Mouse (Mus musculus): ENCODE results near the gene Lrcol1. TPM values are rescaled to one million over a fixed set of nuclear protein-coding genes. Genes with fewer than 3 reads are reported as not detected.

Gene Lrcol1
- polyA plus RNA-seq, 2 experiments, result not detected

- Histone ChIP-seq H3K4me3 (replicated peaks; ENCODE audit: low read length) (no peak overlapping the region), H3K36me3 (ENCODE audit: control insufficient read depth, insufficient read depth, low read length) (peaks cover 4% of the 10 kb centered on the region; the same call in 1 of the 2 replicates), H3K27ac (replicated peaks; ENCODE audit: low read depth, low read length) (no peak overlapping the region), H3K9ac (ENCODE audit: low read depth, low read length, severe bottlenecking) (no peak overlapping the region), H3K9me3 (ENCODE audit: control insufficient read depth, low read length) (no peaks in the 10 kb centered on the region), H3K4me1 (ENCODE audit: control insufficient read depth, insufficient read depth, low read length) (no peaks in the 10 kb centered on the region), H3K27me3 (ENCODE audit: control insufficient read depth, insufficient read depth, low read length) (no peaks in the 10 kb centered on the region), H3K4me2 (replicated peaks; ENCODE audit: low read depth, low read length, severe bottlenecking) (no peak overlapping the region)
- 84% methylated on average over 5 of the region's 5 CpGs for WGBS
- ATAC-seq (ENCODE audit: low FRiP score, low read depth), result no peak
- no peak for DNase-seq (ENCODE audit: low spot score)
- no peak for TF ChIP-seq POLR2A (IDR thresholded peaks at IDR 0.05; ENCODE audit: borderline replicate concordance, extremely low read depth, insufficient read depth, insufficient read length)
Measured at GRCm38 (mm10) chr5:110395006-110395661, 50.6 kb downstream of the Lrcol1 start.

GRCm38 (mm10) chr5:110401101-110401500 lies 56.6 kb downstream of the Lrcol1 start:
- Histone ChIP-seq H3K27ac (replicated peaks; ENCODE audit: low read depth, low read length) (no peak overlapping the region), H3K4me1 (ENCODE audit: control insufficient read depth, insufficient read depth, low read length) (no peaks in the 10 kb centered on the region), H3K27me3 (ENCODE audit: control insufficient read depth, insufficient read depth, low read length) (no peaks in the 10 kb centered on the region), H3K36me3 (ENCODE audit: control insufficient read depth, insufficient read depth, low read length) (no peaks in the 10 kb centered on the region), H3K4me3 (replicated peaks; ENCODE audit: low read length) (no peak overlapping the region), H3K9ac (ENCODE audit: low read depth, low read length, severe bottlenecking) (no peak overlapping the region), H3K4me2 (replicated peaks; ENCODE audit: low read depth, low read length, severe bottlenecking) (no peak overlapping the region), H3K9me3 (ENCODE audit: control insufficient read depth, low read length) (no peaks in the 10 kb centered on the region)
- ATAC-seq (ENCODE audit: low FRiP score, low read depth) (no peak), DNase-seq (ENCODE audit: low spot score) (no peak)
- TF ChIP-seq POLR2A (IDR thresholded peaks at IDR 0.05; ENCODE audit: borderline replicate concordance, extremely low read depth, insufficient read depth, insufficient read length), result no peak
- 96% methylated on average over 8 of the region's 8 CpGs for WGBS

GRCm38 (mm10) chr5:110402557-110402956 lies 58.0 kb downstream of the Lrcol1 start:
- 95% methylated on average over 2 of the region's 2 CpGs for WGBS
- no peaks in the 10 kb centered on the region for H3K9me3 ChIP-seq (ENCODE audit: control insufficient read depth, low read length)
- TF ChIP-seq POLR2A (IDR thresholded peaks at IDR 0.05; ENCODE audit: borderline replicate concordance, extremely low read depth, insufficient read depth, insufficient read length), result no peak
- no peak overlapping the region for H3K4me3 ChIP-seq (replicated peaks; ENCODE audit: low read length)
- no peaks in the 10 kb centered on the region for H3K27me3 ChIP-seq (ENCODE audit: control insufficient read depth, insufficient read depth, low read length)
- ATAC-seq (ENCODE audit: low FRiP score, low read depth), result no peak
- H3K9ac ChIP-seq (ENCODE audit: low read depth, low read length, severe bottlenecking), result no peak overlapping the region
- DNase-seq (ENCODE audit: low spot score), result no peak
- no peaks in the 10 kb centered on the region for H3K36me3 ChIP-seq (ENCODE audit: control insufficient read depth, insufficient read depth, low read length)
- no peak overlapping the region for H3K27ac ChIP-seq (replicated peaks; ENCODE audit: low read depth, low read length)
- no peak overlapping the region for H3K4me2 ChIP-seq (replicated peaks; ENCODE audit: low read depth, low read length, severe bottlenecking)
- no peaks in the 10 kb centered on the region for H3K4me1 ChIP-seq (ENCODE audit: control insufficient read depth, insufficient read depth, low read length)

GRCm38 (mm10) chr5:110403931-110404330 lies 59.4 kb downstream of the Lrcol1 start:
- Histone ChIP-seq H3K4me1 (ENCODE audit: control insufficient read depth, insufficient read depth, low read length) (no peaks in the 10 kb centered on the region), H3K27me3 (ENCODE audit: control insufficient read depth, insufficient read depth, low read length) (no peaks in the 10 kb centered on the region), H3K36me3 (ENCODE audit: control insufficient read depth, insufficient read depth, low read length) (no peaks in the 10 kb centered on the region), H3K27ac (replicated peaks; ENCODE audit: low read depth, low read length) (no peak overlapping the region), H3K9me3 (ENCODE audit: control insufficient read depth, low read length) (no peaks in the 10 kb centered on the region), H3K4me2 (replicated peaks; ENCODE audit: low read depth, low read length, severe bottlenecking) (no peak overlapping the region), H3K4me3 (replicated peaks; ENCODE audit: low read length) (no peak overlapping the region), H3K9ac (ENCODE audit: low read depth, low read length, severe bottlenecking) (no peak overlapping the region)
- TF ChIP-seq POLR2A (IDR thresholded peaks at IDR 0.05; ENCODE audit: borderline replicate concordance, extremely low read depth, insufficient read depth, insufficient read length), result no peak
- 68% methylated on average over 3 of the region's 3 CpGs for WGBS
- ATAC-seq (ENCODE audit: low FRiP score, low read depth) (no peak), DNase-seq (ENCODE audit: low spot score) (no peak)

Other genes starting within 250 kb of the Lrcol1 start
- 0.89 and 1.1 TPM in 2 replicates for gene Plcxd1, start 244.8 kb upstream of the Lrcol1 start, polyA plus RNA-seq (2012; rRNA removed)
- 0.88 and 1.0 TPM in 2 replicates for gene Plcxd1, start 244.8 kb upstream of the Lrcol1 start, polyA plus RNA-seq (2014; fragmentation: Nextera tagmentation; extraction: Ambion mirVana)
- 152 and 173 TPM in 2 replicates for gene Gtpbp6, start 236.5 kb upstream of the Lrcol1 start, polyA plus RNA-seq (2012; rRNA removed)
- 30.2 and 32.9 TPM in 2 replicates for gene Gtpbp6, start 236.5 kb upstream of the Lrcol1 start, polyA plus RNA-seq (2014; fragmentation: Nextera tagmentation; extraction: Ambion mirVana)
- 2.4 and 3.0 TPM in 2 replicates for gene Zfp605, start 234.6 kb upstream of the Lrcol1 start, polyA plus RNA-seq (2012; rRNA removed)
- 3.4 and 5.7 TPM in 2 replicates for gene Zfp605, start 234.6 kb upstream of the Lrcol1 start, polyA plus RNA-seq (2014; fragmentation: Nextera tagmentation; extraction: Ambion mirVana)
- 51.7 and 55.7 TPM in 2 replicates for gene Chfr, start 208.9 kb upstream of the Lrcol1 start, polyA plus RNA-seq (2012; rRNA removed)
- 33.8 and 38.8 TPM in 2 replicates for gene Chfr, start 208.9 kb upstream of the Lrcol1 start, polyA plus RNA-seq (2014; fragmentation: Nextera tagmentation; extraction: Ambion mirVana)
- gene Golga3, start 168.0 kb upstream of the Lrcol1 start, polyA plus RNA-seq (2012; rRNA removed), result 16.8 and 20.4 TPM in 2 replicates
- 29.7 and 30.8 TPM in 2 replicates for gene Golga3, start 168.0 kb upstream of the Lrcol1 start, polyA plus RNA-seq (2014; fragmentation: Nextera tagmentation; extraction: Ambion mirVana)
- 17.6 and 20.5 TPM in 2 replicates for gene Ankle2, start 113.7 kb upstream of the Lrcol1 start, polyA plus RNA-seq (2012; rRNA removed)
- gene Ankle2, start 113.7 kb upstream of the Lrcol1 start, polyA plus RNA-seq (2014; fragmentation: Nextera tagmentation; extraction: Ambion mirVana), result 31.8 and 35.3 TPM in 2 replicates
- gene Pgam5, start 74.8 kb upstream of the Lrcol1 start, polyA plus RNA-seq (2012; rRNA removed), result 41.0 and 44.4 TPM in 2 replicates
- gene Pgam5, start 74.8 kb upstream of the Lrcol1 start, polyA plus RNA-seq (2014; fragmentation: Nextera tagmentation; extraction: Ambion mirVana), result 70.2 and 74.7 TPM in 2 replicates
- gene Pxmp2, start 58.5 kb upstream of the Lrcol1 start, polyA plus RNA-seq (2012; rRNA removed), result 3.2 and 3.8 TPM in 2 replicates
- gene Pxmp2, start 58.5 kb upstream of the Lrcol1 start, polyA plus RNA-seq (2014; fragmentation: Nextera tagmentation; extraction: Ambion mirVana), result 4.7 and 6.4 TPM in 2 replicates
- 34.1 and 36.6 TPM in 2 replicates for gene Pole, start 58.4 kb upstream of the Lrcol1 start, polyA plus RNA-seq (2012; rRNA removed)
- gene Pole, start 58.4 kb upstream of the Lrcol1 start, polyA plus RNA-seq (2014; fragmentation: Nextera tagmentation; extraction: Ambion mirVana), result 24.3 and 27.3 TPM in 2 replicates
- 3.0 and 3.1 TPM in 2 replicates for gene P2rx2, start 1.5 kb upstream of the Lrcol1 start, polyA plus RNA-seq (2012; rRNA removed)
- 1.4 and 2.2 TPM in 2 replicates for gene P2rx2, start 1.5 kb upstream of the Lrcol1 start, polyA plus RNA-seq (2014; fragmentation: Nextera tagmentation; extraction: Ambion mirVana)
- 49.8 and 68.3 TPM in 2 replicates for gene Fbrsl1, start 103.8 kb downstream of the Lrcol1 start, polyA plus RNA-seq (2012; rRNA removed)
- gene Fbrsl1, start 103.8 kb downstream of the Lrcol1 start, polyA plus RNA-seq (2014; fragmentation: Nextera tagmentation; extraction: Ambion mirVana), result 20.8 and 23.5 TPM in 2 replicates
- gene Galnt9, start 199.6 kb downstream of the Lrcol1 start, polyA plus RNA-seq (2012; rRNA removed), result 1.7 and 2.3 TPM in 2 replicates
- gene Galnt9, start 199.6 kb downstream of the Lrcol1 start, polyA plus RNA-seq (2014; fragmentation: Nextera tagmentation; extraction: Ambion mirVana), result 2.0 and 2.6 TPM in 2 replicates